Mouse (Mus musculus) MEL (cell line): ENCODE results near the gene Ahrr. TPM values are rescaled to one million over a fixed set of nuclear protein-coding genes. Genes with fewer than 3 reads are reported as not detected.

Source experiments
- DNase-seq: peaks from one replicate; pipeline ENCODE4 v3.0.0; 2011; ENCODE audit warnings: low read depth, low spot score
- H3K27ac ChIP-seq: 2 replicates; pipeline ENCODE4 v1.5.1; 2012; ENCODE audit warnings: low read depth, mild to moderate bottlenecking, control low read depth, low read length, moderate library complexity; ENCODE audit not compliant: control insufficient read depth
- H3K27me3 ChIP-seq, 2 experiments: fragments of 150-350 bp in 1 of 2; sonication (generic) in 1 of 2; 2 replicates each; pipeline ENCODE4 v1.6.1; 2012; ENCODE audit warnings: low read length in 2 of 2, mild to moderate bottlenecking in 2 of 2, improper control_type of control experiment in 1 of 2, moderate library complexity in 1 of 2; ENCODE audit not compliant: insufficient read depth in 2 of 2, control insufficient read depth in 1 of 2
- H3K36me3 ChIP-seq, 2 experiments: 2 replicates each; pipeline ENCODE4 v1.6.1; 2012 to 2014; ENCODE audit warnings: low read length in 2 of 2, improper control_type of control experiment in 1 of 2, inconsistent platforms in 1 of 2, mild to moderate bottlenecking in 1 of 2; ENCODE audit not compliant: insufficient read depth in 2 of 2, control insufficient read depth in 1 of 2
- H3K4me1 ChIP-seq, 2 experiments: fragments of 150-350 bp in 1 of 2; sonication (generic) in 1 of 2; 2 replicates each; pipeline ENCODE4 v1.6.1; 2012; ENCODE audit warnings: low read length in 2 of 2, improper control_type of control experiment in 1 of 2, mild to moderate bottlenecking in 1 of 2; ENCODE audit not compliant: insufficient read depth in 2 of 2, control insufficient read depth in 1 of 2
- H3K4me3 ChIP-seq, 2 experiments: fragments of 150-350 bp in 1 of 2; sonication (generic) in 1 of 2; 2 replicates each; pipeline ENCODE4 v1.5.1; 2012; ENCODE audit warnings: low read depth in 2 of 2, low read length in 2 of 2, mild to moderate bottlenecking in 2 of 2, moderate library complexity in 2 of 2, control low read depth in 1 of 2, improper control_type of control experiment in 1 of 2; ENCODE audit not compliant: control insufficient read depth in 1 of 2, insufficient read depth in 1 of 2
- H3K79me2 ChIP-seq: 2 replicates; pipeline ENCODE4 v1.6.1; 2012; ENCODE audit warnings: mild to moderate bottlenecking, low read length, moderate library complexity; ENCODE audit not compliant: control insufficient read depth, poor library complexity, insufficient read depth
- H3K9ac ChIP-seq: 2 replicates; pipeline ENCODE4 v1.6.1; 2012; ENCODE audit warnings: low read depth, mild to moderate bottlenecking, control low read depth, low read length, moderate library complexity; ENCODE audit not compliant: control insufficient read depth, poor library complexity, severe bottlenecking
- H3K9me3 ChIP-seq: fragments of 150-350 bp; sonication (generic); replicated peaks from 2 replicates; pipeline ENCODE4 v1.6.1; 2012; ENCODE audit warnings: mild to moderate bottlenecking, low read length, improper control_type of control experiment, moderate library complexity; ENCODE audit not compliant: insufficient read depth
- BHLHE40 ChIP-seq: IDR thresholded peaks from 2 replicates; pipeline ENCODE4 v1.6.1; 2012; ENCODE audit warnings: low read depth, mild to moderate bottlenecking, inconsistent platforms, low read length, improper control_type of control experiment, borderline replicate concordance
- CHD1 ChIP-seq: IDR thresholded peaks from 2 replicates; pipeline ENCODE4 v1.6.1; 2012; ENCODE audit warnings: low read depth, mild to moderate bottlenecking, inconsistent platforms, low read length, improper control_type of control experiment
- CHD2 ChIP-seq: IDR thresholded peaks from 2 replicates; pipeline ENCODE4 v1.6.1; 2011; ENCODE audit warnings: low read length, improper control_type of control experiment
- CTCF ChIP-seq, 3 experiments: IDR thresholded peaks in 2 of 3; conservative IDR thresholded peaks in 1 of 3; 2 replicates each; pipeline ENCODE4 v1.5.1; 2011 to 2012; ENCODE audit warnings: low read length in 3 of 3, low read depth in 2 of 3, mild to moderate bottlenecking in 2 of 3, improper control_type of control experiment in 1 of 3, inconsistent platforms in 1 of 3, mixed read lengths in 1 of 3, moderate library complexity in 1 of 3; ENCODE audit not compliant: control insufficient read depth in 1 of 3, insufficient read depth in 1 of 3, poor library complexity in 1 of 3, severe bottlenecking in 1 of 3
- E2F4 ChIP-seq: IDR thresholded peaks from 2 replicates; pipeline ENCODE4 v1.6.1; 2011; ENCODE audit warnings: low read depth, low read length, improper control_type of control experiment, borderline replicate concordance
- ELF1 ChIP-seq: IDR thresholded peaks from 2 replicates; pipeline ENCODE4 v1.6.1; 2014; ENCODE audit warnings: low read depth, mild to moderate bottlenecking, inconsistent platforms, low read length, improper control_type of control experiment, moderate library complexity
- EP300 ChIP-seq, 2 experiments: IDR thresholded peaks; 2 replicates each; pipeline ENCODE4 v1.6.1; 2011; ENCODE audit warnings: improper control_type of control experiment in 2 of 2, low read length in 2 of 2, low read depth in 1 of 2, mild to moderate bottlenecking in 1 of 2
- ETS1 ChIP-seq: IDR thresholded peaks from 2 replicates; pipeline ENCODE4 v1.6.1; 2012; ENCODE audit warnings: low read depth, mild to moderate bottlenecking, inconsistent platforms, low read length, improper control_type of control experiment, moderate library complexity
- GATA1 ChIP-seq: IDR thresholded peaks from 2 replicates; pipeline ENCODE4 v1.6.1; 2011; ENCODE audit warnings: low read depth, low read length, improper control_type of control experiment
- HCFC1 ChIP-seq: IDR thresholded peaks from 2 replicates; pipeline ENCODE4 v1.6.1; 2012; ENCODE audit warnings: low read depth, mild to moderate bottlenecking, inconsistent platforms, low read length, improper control_type of control experiment, moderate library complexity
- JUND ChIP-seq: IDR thresholded peaks from 2 replicates; pipeline ENCODE4 v1.6.1; 2011; ENCODE audit warnings: low read depth, mild to moderate bottlenecking, improper control_type of control experiment, low read length
- KAT2A ChIP-seq: conservative IDR thresholded peaks from 2 replicates; pipeline ENCODE4 v1.6.1; 2012; ENCODE audit warnings: low read depth, low read length, improper control_type of control experiment, inconsistent platforms
- MAFK ChIP-seq: IDR thresholded peaks from 2 replicates; pipeline ENCODE4 v1.6.1; 2011; ENCODE audit warnings: low read depth, mild to moderate bottlenecking, low read length, improper control_type of control experiment, borderline replicate concordance
- MAX ChIP-seq: IDR thresholded peaks from 2 replicates; pipeline ENCODE4 v1.6.1; 2011; ENCODE audit warnings: low read length, improper control_type of control experiment
- MAZ ChIP-seq: IDR thresholded peaks from 2 replicates; pipeline ENCODE4 v1.6.1; 2012; ENCODE audit warnings: low read depth, mild to moderate bottlenecking, inconsistent platforms, low read length, improper control_type of control experiment
- MEF2A ChIP-seq: IDR thresholded peaks from 2 replicates; pipeline ENCODE4 v1.6.1; 2014; ENCODE audit warnings: low read depth, mild to moderate bottlenecking, inconsistent platforms, low read length, improper control_type of control experiment; ENCODE audit not compliant: poor library complexity, insufficient replicate concordance, severe bottlenecking; ENCODE audit errors: extremely low read depth
- MXI1 ChIP-seq: IDR thresholded peaks from 2 replicates; pipeline ENCODE4 v1.6.1; 2011; ENCODE audit warnings: mild to moderate bottlenecking, low read depth, low read length, improper control_type of control experiment
- MYB ChIP-seq: IDR thresholded peaks from 2 replicates; pipeline ENCODE4 v1.6.1; 2011; ENCODE audit warnings: mild to moderate bottlenecking, low read depth, low read length, improper control_type of control experiment
- MYC ChIP-seq: IDR thresholded peaks from 2 replicates; pipeline ENCODE4 v1.6.1; 2011; ENCODE audit warnings: low read depth, mild to moderate bottlenecking, low read length, improper control_type of control experiment, moderate library complexity
- NRF1 ChIP-seq: IDR thresholded peaks from 2 replicates; pipeline ENCODE4 v1.6.1; 2014; ENCODE audit warnings: low read depth, mild to moderate bottlenecking, inconsistent platforms, low read length, improper control_type of control experiment, moderate library complexity; ENCODE audit not compliant: poor library complexity, insufficient read depth, severe bottlenecking
- POLR2A ChIP-seq, 2 experiments: IDR thresholded peaks; 2 replicates each; pipeline ENCODE4 v1.6.1; 2011 to 2012; ENCODE audit warnings: low read length in 2 of 2, mild to moderate bottlenecking in 2 of 2, control low read depth in 1 of 2, improper control_type of control experiment in 1 of 2, low read depth in 1 of 2, moderate library complexity in 1 of 2; ENCODE audit not compliant: control insufficient read depth in 1 of 2, insufficient read depth in 1 of 2, poor library complexity in 1 of 2
- POLR2AphosphoS2 ChIP-seq: IDR thresholded peaks from 2 replicates; pipeline ENCODE4 v1.6.1; 2011; ENCODE audit warnings: low read length, improper control_type of control experiment
- POLR2AphosphoS5 ChIP-seq: IDR thresholded peaks from 2 replicates; pipeline ENCODE4 v1.6.1; 2012; ENCODE audit warnings: low read depth, borderline replicate concordance, mild to moderate bottlenecking, inconsistent platforms, low read length, moderate library complexity, mixed read lengths
- RAD21 ChIP-seq: IDR thresholded peaks from 2 replicates; pipeline ENCODE4 v1.6.1; 2011; ENCODE audit warnings: mild to moderate bottlenecking, low read depth, low read length, improper control_type of control experiment
- RCOR1 ChIP-seq: IDR thresholded peaks from 2 replicates; pipeline ENCODE4 v1.6.1; 2012; ENCODE audit warnings: low read depth, mild to moderate bottlenecking, inconsistent platforms, low read length, improper control_type of control experiment
- SIN3A ChIP-seq: IDR thresholded peaks from 2 replicates; pipeline ENCODE4 v1.6.1; 2012; ENCODE audit warnings: low read length, improper control_type of control experiment, inconsistent platforms
- SMC3 ChIP-seq: IDR thresholded peaks from 2 replicates; pipeline ENCODE4 v1.6.1; 2011; ENCODE audit warnings: low read depth, low read length, improper control_type of control experiment
- TAL1 ChIP-seq: IDR thresholded peaks from 2 replicates; pipeline ENCODE4 v1.6.1; 2012; ENCODE audit warnings: mild to moderate bottlenecking, inconsistent platforms, low read length, moderate library complexity, mixed read lengths
- TBP ChIP-seq: IDR thresholded peaks from 2 replicates; pipeline ENCODE4 v1.8.0; 2011; ENCODE audit warnings: low read depth, low read length, improper control_type of control experiment
- TCF12 ChIP-seq: IDR thresholded peaks from 2 replicates; pipeline ENCODE4 v1.6.1; 2014; ENCODE audit warnings: low read depth, mild to moderate bottlenecking, inconsistent platforms, low read length, improper control_type of control experiment, moderate library complexity
- UBTF ChIP-seq: IDR thresholded peaks from 2 replicates; pipeline ENCODE4 v1.6.1; 2012; ENCODE audit warnings: low read depth, mild to moderate bottlenecking, inconsistent platforms, low read length, improper control_type of control experiment, moderate library complexity, borderline replicate concordance; ENCODE audit not compliant: insufficient read depth
- USF1 ChIP-seq: IDR thresholded peaks from 2 replicates; pipeline ENCODE4 v1.6.1; 2014; ENCODE audit warnings: low read depth, mild to moderate bottlenecking, inconsistent platforms, low read length, improper control_type of control experiment, moderate library complexity
- ZC3H11A ChIP-seq: IDR thresholded peaks from 2 replicates; pipeline ENCODE4 v1.6.1; 2012; ENCODE audit warnings: low read depth, mild to moderate bottlenecking, inconsistent platforms, low read length, improper control_type of control experiment
- ZKSCAN1 ChIP-seq: IDR thresholded peaks from 2 replicates; pipeline ENCODE4 v1.6.1; 2012; ENCODE audit warnings: low read depth, mild to moderate bottlenecking, inconsistent platforms, low read length, improper control_type of control experiment, moderate library complexity
- polyA plus RNA-seq, 2 experiments: library from polyadenylated mRNA; stranded (reverse) in 1 of 2; unstranded in 1 of 2; fragments of >175 nt in 1 of 2; fragments of >200 nt in 1 of 2; gene quantifications; 2 replicates each; pipeline versions ENCODE4 v1.2.1 to v1.2.4; 2012; ENCODE audit warnings: low replicate concordance in 2 of 2, low read depth in 1 of 2; ENCODE audit not compliant: insufficient read length in 2 of 2, insufficient read depth in 1 of 2, missing spikeins in 1 of 2
- total RNA-seq: library from RNA; depleted of rRNA; stranded (reverse); fragments of 300-350 nt; gene quantifications from 2 replicates; pipeline ENCODE4 v1.2.3, GENCODE M21; 2012

Gene Ahrr
- total and polyA plus RNA-seq, 3 experiments, result 0.01 TPM; not detected in 2

DNA sequence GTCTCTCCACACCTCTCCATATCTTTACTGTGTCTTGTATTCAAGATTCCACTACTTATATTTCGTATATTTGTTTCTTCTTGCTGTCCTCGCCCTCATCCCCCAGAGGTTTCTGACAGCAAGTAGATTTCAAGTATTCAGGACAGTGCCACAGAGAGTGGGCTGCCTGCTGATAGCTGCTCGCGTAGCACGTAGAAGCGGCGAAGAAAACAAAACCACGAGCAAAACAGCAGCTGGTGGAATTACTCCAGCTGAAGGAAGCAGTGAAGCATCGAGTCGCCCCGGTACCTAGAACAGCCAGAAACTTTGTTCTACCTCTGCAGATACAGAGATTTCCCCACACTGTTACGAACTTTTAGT, 83.2 kb downstream of the Ahrr start:
- Histone ChIP-seq H3K27me3 (peaks cover 2 to 3% of the 10 kb centered on the region in 2 experiments), H3K27ac (peak overlapping the region; percentile 95), H3K36me3 (peaks cover 0 to 17% of the 10 kb centered on the region in 2 experiments; a peak in 3 of 4 replicates), H3K9ac (peak overlapping the region; percentile 86), H3K79me2 (peaks cover 6% of the 10 kb centered on the region; the same call in 1 of the 2 replicates), H3K4me1 (peaks cover 0 to 5% of the 10 kb centered on the region in 2 experiments; a peak in 1 of 4 replicates), H3K4me3 (peak overlapping the region; percentile 64 to 78), H3K9me3 (no peaks in the 10 kb centered on the region)
- no peak for DNase-seq
- TF ChIP-seq MYB (no peak; the same call in 1 of the 2 replicates), RCOR1 (no peak), USF1 (no peak), MAFK (no peak), KAT2A (no peak), HCFC1 (no peak), ZC3H11A (no peak), CHD2 (no peak), RAD21 (no peak), UBTF (no peak), ZKSCAN1 (no peak), GATA1 (no peak), BHLHE40 (no peak), EP300 (IDR thresholded peaks at IDR 0.05; ENCODE audit: low read depth in 1 of 2, low read length in 2 of 2) (no peak), SMC3 (no peak), POLR2A (IDR thresholded peaks at IDR 0.05; ENCODE audit: control insufficient read depth in 1 of 2, insufficient read depth in 1 of 2, low read depth in 1 of 2, low read length in 2 of 2, poor library complexity in 1 of 2) (no peak), NRF1 (no peak), ELF1 (no peak), MXI1 (peak; percentile 55), MAZ (no peak), TAL1 (no peak), CTCF (IDR thresholded peaks at IDR 0.05 in 2 of 3, conservative IDR thresholded peaks at IDR 0.05 in 1 of 3; ENCODE audit: control insufficient read depth in 1 of 3, insufficient read depth in 1 of 3, low read depth in 2 of 3, low read length in 3 of 3, poor library complexity in 1 of 3, severe bottlenecking in 1 of 3) (no peak), SIN3A (0 out of 2 replicates have a peak, but pooled peaks have one; percentile 10), POLR2AphosphoS2 (no peak), ETS1 (no peak), MYC (0 out of 2 replicates have a peak, but pooled peaks have one; percentile 15), POLR2AphosphoS5 (no peak), TBP (no peak), TCF12 (no peak), E2F4 (no peak), CHD1 (no peak), MEF2A (no peak), MAX (peak; percentile 38), JUND (no peak)
